9 mouse cellular contexts compared by ENCODE assay signal in the genomic region with DNA sequence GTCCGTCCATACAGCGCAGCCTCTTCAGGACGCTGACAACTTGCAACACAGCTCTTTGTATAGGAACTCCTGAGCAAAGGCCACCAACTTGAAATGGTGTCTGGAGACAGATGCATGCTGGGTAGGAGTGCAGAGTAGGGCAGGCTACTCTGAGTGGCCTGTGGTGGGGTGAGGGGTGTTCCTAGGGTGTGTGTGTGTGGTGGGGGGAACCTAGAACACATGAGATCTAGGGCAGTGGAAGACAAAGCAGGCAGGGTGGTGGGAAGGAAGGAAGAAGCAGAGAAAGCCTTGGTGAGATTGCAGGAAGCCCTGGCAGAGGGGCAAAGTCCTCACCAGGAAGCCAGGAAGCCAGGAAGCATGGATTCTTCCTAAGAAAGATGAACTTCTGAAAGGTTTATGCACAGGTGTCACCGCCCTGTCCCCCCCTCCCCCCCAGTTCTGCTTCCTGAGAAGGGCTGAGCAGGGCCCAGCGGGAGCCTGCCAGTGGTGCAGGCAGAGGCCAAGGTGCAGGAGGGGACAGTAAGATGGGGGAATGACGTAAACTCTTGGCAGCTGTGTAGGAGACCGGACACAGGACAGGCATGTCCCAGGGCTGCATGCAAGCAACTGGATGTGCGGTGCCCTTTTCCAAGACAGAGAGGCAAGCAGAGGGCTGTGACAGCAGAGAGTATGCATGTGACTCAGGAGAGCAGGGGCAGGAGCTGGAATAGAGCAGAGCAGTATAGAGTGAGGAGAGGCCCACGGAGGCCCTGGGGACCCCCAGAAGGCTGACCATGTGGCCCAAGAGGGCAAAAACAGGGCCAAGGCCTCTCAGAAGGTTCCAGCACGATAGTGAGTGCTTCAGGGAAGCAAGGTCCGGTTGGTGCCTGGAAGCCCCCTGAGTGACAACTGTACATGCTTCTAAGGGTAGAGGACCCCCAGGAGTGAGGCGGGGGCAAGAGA. TPM values are rescaled to one million over a fixed set of nuclear protein-coding genes. Genes with fewer than 3 reads are reported as not detected.
DNase-seq lines count a peak whose midpoint lies in the region; ATAC-seq and TF ChIP-seq lines count a peak whose summit lies in the region.
"Had no signal": no experiment of that assay in that cellular context is flagged by ENCODE, and none has a peak within 500 bp of the region (broad histone marks: within the 10 kb centered on the region; RNA-seq: fewer than 3 reads in every experiment).

No protein-coding gene starts in this region.

- in situ Hi-C loops in Patski (cut with MboI; ENCODE audit: low pct_unique_long_range_greater_than_20kb) = no loop called here

- H3K36me3 ChIP-seq in forebrain, embryonic 13.5 days (ENCODE audit: poor library complexity, severe bottlenecking) = peaks cover 42% of the 10 kb centered on the region
- peaks cover 6% of the 10 kb centered on the region; the same call in 1 of the 2 replicates for H3K36me3 ChIP-seq in hindbrain, embryonic 11.5 days (ENCODE audit: control insufficient read depth, insufficient read depth, low read length)
- H3K36me3 ChIP-seq in limb, embryonic 14.5 days (ENCODE audit: control insufficient read depth, insufficient read depth, low read length) = no peaks in the 10 kb centered on the region
- H3K36me3 ChIP-seq in midbrain, embryonic 16.5 days (ENCODE audit: control insufficient read depth, insufficient read depth, low read length) = no peaks in the 10 kb centered on the region

- DNase-seq in Patski (ENCODE audit: low read depth, low spot score) = no peak
- peak; percentile 11 for DNase-seq in hindbrain, embryonic 11.5 days (ENCODE audit: low spot score)
- peak; percentile 55 for DNase-seq in limb, embryonic 14.5 days (ENCODE audit: low spot score)
- DNase-seq in spleen, postnatal 36 days (ENCODE audit: low spot score in 2 of 2) = no peak
- no peak for DNase-seq in thymus, postnatal 25 days
- no peak for DNase-seq in left cerebral cortex, postnatal 4 days

- POLR2A ChIA-PET in Patski (lab: Charles Lee) = interaction anchor here (0.6 to 9.4 kb wide), 4 partner anchors 10 to 46 kb away, joined by 3 to 96 read pairs (median 3); partner anchors contain the start of gene Nes

- no peaks in the 10 kb centered on the region for H3K27me3 ChIP-seq in Patski
- no peaks in the 10 kb centered on the region for H3K27me3 ChIP-seq in forebrain, embryonic 13.5 days
- no peaks in the 10 kb centered on the region for H3K27me3 ChIP-seq in hindbrain, embryonic 11.5 days (ENCODE audit: control insufficient read depth, insufficient read depth, low read length)
- H3K27me3 ChIP-seq in limb, embryonic 14.5 days (ENCODE audit: control insufficient read depth, insufficient read depth, low read length) = no peaks in the 10 kb centered on the region
- H3K27me3 ChIP-seq in midbrain, embryonic 16.5 days (ENCODE audit: control insufficient read depth, insufficient read depth, low read depth, low read length) = no peaks in the 10 kb centered on the region

- no peak for TF ChIP-seq POLR2A in limb, embryonic 14.5 days (IDR thresholded peaks at IDR 0.05; ENCODE audit: borderline replicate concordance, extremely low read depth, insufficient read depth, insufficient read length)

- H3K4me1 ChIP-seq in forebrain, embryonic 13.5 days = peaks cover 76% of the 10 kb centered on the region
- peaks cover 35% of the 10 kb centered on the region for H3K4me1 ChIP-seq in hindbrain, embryonic 11.5 days (replicated peaks; ENCODE audit: control insufficient read depth, insufficient read depth, low read length)
- peaks cover 36% of the 10 kb centered on the region for H3K4me1 ChIP-seq in limb, embryonic 14.5 days (ENCODE audit: control insufficient read depth, insufficient read depth, low read length)
- H3K4me1 ChIP-seq in midbrain, embryonic 16.5 days (ENCODE audit: control insufficient read depth, insufficient read depth, low read length) = peaks cover 15% of the 10 kb centered on the region

- no peaks in the 10 kb centered on the region for H3K9me3 ChIP-seq in forebrain, embryonic 13.5 days (replicated peaks)
- H3K9me3 ChIP-seq in hindbrain, embryonic 11.5 days (ENCODE audit: control insufficient read depth, low read length) = no peaks in the 10 kb centered on the region
- H3K9me3 ChIP-seq in limb, embryonic 14.5 days (ENCODE audit: control insufficient read depth, low read length) = no peaks in the 10 kb centered on the region
- no peaks in the 10 kb centered on the region for H3K9me3 ChIP-seq in midbrain, embryonic 16.5 days (replicated peaks; ENCODE audit: control insufficient read depth, low read length, poor library complexity, severe bottlenecking)
- H3K9me3 ChIP-seq: megakaryocyte, embryonic 14.5 days had no signal

- no peak for TF ChIP-seq CTCF in Patski (IDR thresholded peaks at IDR 0.05)

- peak overlapping the region; percentile 78 for H3K27ac ChIP-seq in forebrain, embryonic 13.5 days
- H3K27ac ChIP-seq in hindbrain, embryonic 11.5 days (ENCODE audit: low read depth, low read length) = peak overlapping the region; percentile 83
- peak overlapping the region; percentile 63; the same call in 1 of the 2 replicates for H3K27ac ChIP-seq in limb, embryonic 14.5 days (replicated peaks; ENCODE audit: low read depth, low read length)
- H3K27ac ChIP-seq in midbrain, embryonic 16.5 days (ENCODE audit: low read length) = peak overlapping the region; percentile 51

- WGBS in forebrain, embryonic 13.5 days = 32% methylated on average over 12 of the region's 12 CpGs
- WGBS in hindbrain, embryonic 11.5 days = 32% methylated on average over 12 of the region's 12 CpGs
- 39% methylated on average over 12 of the region's 12 CpGs for WGBS in limb, embryonic 14.5 days
- WGBS in midbrain, embryonic 16.5 days = 37% methylated on average over 12 of the region's 12 CpGs

- H3K4me3 ChIP-seq in forebrain, embryonic 13.5 days = no peak overlapping the region
- no peak overlapping the region for H3K4me3 ChIP-seq in hindbrain, embryonic 11.5 days (ENCODE audit: low read depth, low read length)
- H3K4me3 ChIP-seq in limb, embryonic 14.5 days (replicated peaks; ENCODE audit: low read length) = no peak overlapping the region
- no peak overlapping the region for H3K4me3 ChIP-seq in midbrain, embryonic 16.5 days (ENCODE audit: low read depth, low read length)
- H3K4me3 ChIP-seq: megakaryocyte, embryonic 14.5 days had no signal

- peak overlapping the region; percentile 52 for H3K9ac ChIP-seq in forebrain, embryonic 13.5 days
- H3K9ac ChIP-seq in hindbrain, embryonic 11.5 days (ENCODE audit: low read depth, low read length) = peak overlapping the region; percentile 44; the same call in 1 of the 2 replicates
- peak overlapping the region; percentile 40; the same call in 1 of the 2 replicates for H3K9ac ChIP-seq in limb, embryonic 14.5 days (ENCODE audit: low read depth, low read length, severe bottlenecking)
- H3K9ac ChIP-seq in midbrain, embryonic 16.5 days (ENCODE audit: low read depth, low read length) = peak overlapping the region; percentile 42

- CTCF ChIA-PET in Patski (lab: Charles Lee) = interaction anchor here (18.5 kb wide), 1 partner anchor 16 kb away, joined by 437 read pairs; the partner anchor contains the start of gene Nes

- intact Hi-C loops in left cerebral cortex, postnatal 4 days (cut with DNase I) = no loop called here

- peak; percentile 2 for ATAC-seq in Patski
- no peak for ATAC-seq in forebrain, embryonic 13.5 days
- no peak; the same call in 1 of the 2 replicates for ATAC-seq in hindbrain, embryonic 11.5 days (ENCODE audit: low FRiP score)
- no peak for ATAC-seq in limb, embryonic 14.5 days (ENCODE audit: low FRiP score, low read depth)
- no peak for ATAC-seq in midbrain, embryonic 16.5 days

- H3K4me2 ChIP-seq in forebrain, embryonic 13.5 days = peak overlapping the region; percentile 49
- H3K4me2 ChIP-seq in hindbrain, embryonic 11.5 days (replicated peaks; ENCODE audit: low read depth, low read length) = peak overlapping the region; percentile 28
- peak overlapping the region; percentile 11; the same call in 1 of the 2 replicates for H3K4me2 ChIP-seq in limb, embryonic 14.5 days (replicated peaks; ENCODE audit: low read depth, low read length, severe bottlenecking)
- H3K4me2 ChIP-seq in midbrain, embryonic 16.5 days (ENCODE audit: low read length) = no peak overlapping the region

RNA-seq across cellular contexts. Expression of gene Nes, which starts 11.3 kb away (rescaled TPM):
- 45.0 TPM for polyA plus RNA-seq in Patski (2021)
- polyA plus RNA-seq in forebrain, embryonic 13.5 days (2015; fragmentation: Nextera tagmentation; extraction: Ambion mirVana) = 76.3 and 79.9 TPM in 2 replicates
- 71.6 and 87.9 TPM in 2 replicates for polyA plus RNA-seq in hindbrain, embryonic 11.5 days (2014; fragmentation: Nextera tagmentation; extraction: Ambion mirVana)
- polyA plus RNA-seq in limb, embryonic 14.5 days (2012; rRNA removed) = 28.4 and 36.0 TPM in 2 replicates
- 24.5 and 28.7 TPM in 2 replicates for polyA plus RNA-seq in limb, embryonic 14.5 days (2014; fragmentation: Nextera tagmentation; extraction: Ambion mirVana)
- 14.1 and 21.8 TPM in 2 replicates for polyA plus RNA-seq in midbrain, embryonic 16.5 days (2015; fragmentation: Nextera tagmentation; extraction: Ambion mirVana)
- total RNA-seq in left cerebral cortex, postnatal 4 days (2021) = 10 to 100 TPM; 25.8 to 25.9 TPM

RNA-seq across cellular contexts. Expression of gene Bcan, which starts 17.9 kb away (rescaled TPM):
- polyA plus RNA-seq in Patski (2021) = 0.28 TPM
- 9.5 and 9.6 TPM in 2 replicates for polyA plus RNA-seq in forebrain, embryonic 13.5 days (2015; fragmentation: Nextera tagmentation; extraction: Ambion mirVana)
- 0.21 and 0.82 TPM in 2 replicates for polyA plus RNA-seq in hindbrain, embryonic 11.5 days (2014; fragmentation: Nextera tagmentation; extraction: Ambion mirVana)
- 1.6 and 1.8 TPM in 2 replicates for polyA plus RNA-seq in limb, embryonic 14.5 days (2012; rRNA removed)
- 0.39 and 0.41 TPM in 2 replicates for polyA plus RNA-seq in limb, embryonic 14.5 days (2014; fragmentation: Nextera tagmentation; extraction: Ambion mirVana)
- polyA plus RNA-seq in midbrain, embryonic 16.5 days (2015; fragmentation: Nextera tagmentation; extraction: Ambion mirVana) = 51.5 and 96.9 TPM in 2 replicates
- 100 to 1,000 TPM; 183 to 192 TPM for total RNA-seq in left cerebral cortex, postnatal 4 days (2021)

RNA-seq across cellular contexts. Expression of gene Crabp2, which starts 33.7 kb away (rescaled TPM):
- polyA plus RNA-seq in Patski (2021) = 0.59 TPM
- 67.1 and 89.5 TPM in 2 replicates for polyA plus RNA-seq in forebrain, embryonic 13.5 days (2015; fragmentation: Nextera tagmentation; extraction: Ambion mirVana)
- polyA plus RNA-seq in hindbrain, embryonic 11.5 days (2014; fragmentation: Nextera tagmentation; extraction: Ambion mirVana) = 738 and 794 TPM in 2 replicates
- polyA plus RNA-seq in limb, embryonic 14.5 days (2012; rRNA removed) = 176 and 192 TPM in 2 replicates
- polyA plus RNA-seq in limb, embryonic 14.5 days (2014; fragmentation: Nextera tagmentation; extraction: Ambion mirVana) = 267 and 331 TPM in 2 replicates
- 42.5 and 44.4 TPM in 2 replicates for polyA plus RNA-seq in midbrain, embryonic 16.5 days (2015; fragmentation: Nextera tagmentation; extraction: Ambion mirVana)
- total RNA-seq in left cerebral cortex, postnatal 4 days (2021) = 1 to 10 TPM; 6.9 to 8.2 TPM

RNA-seq across cellular contexts. Expression of gene Hapln2, which starts 45.2 kb away (rescaled TPM):
- polyA plus RNA-seq in Patski (2021) = 0.32 TPM
- polyA plus RNA-seq in forebrain, embryonic 13.5 days (2015; fragmentation: Nextera tagmentation; extraction: Ambion mirVana) = 0.11 and 0.36 TPM in 2 replicates
- polyA plus RNA-seq in hindbrain, embryonic 11.5 days (2014; fragmentation: Nextera tagmentation; extraction: Ambion mirVana) = not detected in 2 replicates
- polyA plus RNA-seq in limb, embryonic 14.5 days (2012; rRNA removed) = 0.29 and 0.63 TPM in 2 replicates
- polyA plus RNA-seq in limb, embryonic 14.5 days (2014; fragmentation: Nextera tagmentation; extraction: Ambion mirVana) = 0.15 and 0.22 TPM in 2 replicates
- 0.37 and 0.74 TPM in 2 replicates for polyA plus RNA-seq in midbrain, embryonic 16.5 days (2015; fragmentation: Nextera tagmentation; extraction: Ambion mirVana)
- total RNA-seq in left cerebral cortex, postnatal 4 days (2021) = under 1 TPM; 0.40 to 0.46 TPM

RNA-seq across cellular contexts. Expression of gene Rrnad1, which starts 51.6 kb away (rescaled TPM):
- 24.6 TPM for polyA plus RNA-seq in Patski (2021)
- 20.7 and 22.7 TPM in 2 replicates for polyA plus RNA-seq in forebrain, embryonic 13.5 days (2015; fragmentation: Nextera tagmentation; extraction: Ambion mirVana)
- 13.7 and 17.9 TPM in 2 replicates for polyA plus RNA-seq in hindbrain, embryonic 11.5 days (2014; fragmentation: Nextera tagmentation; extraction: Ambion mirVana)
- 53.6 and 61.8 TPM in 2 replicates for polyA plus RNA-seq in limb, embryonic 14.5 days (2012; rRNA removed)
- 15.6 and 18.7 TPM in 2 replicates for polyA plus RNA-seq in limb, embryonic 14.5 days (2014; fragmentation: Nextera tagmentation; extraction: Ambion mirVana)
- 20.5 and 23.2 TPM in 2 replicates for polyA plus RNA-seq in midbrain, embryonic 16.5 days (2015; fragmentation: Nextera tagmentation; extraction: Ambion mirVana)
- 10 to 100 TPM; 17.1 to 17.8 TPM for total RNA-seq in left cerebral cortex, postnatal 4 days (2021)

Comparison
In these comparisons a context has a peak if more than half of its experiments do, and no peak if none do; other contexts are left out.
1. DNase-seq: peak in hindbrain, embryonic 11.5 days (single experiment) and limb, embryonic 14.5 days (single experiment); none in Patski (single experiment), spleen, postnatal 36 days (0 of 2), thymus, postnatal 25 days (single experiment) and left cerebral cortex, postnatal 4 days (single experiment).
2. RNA of gene Crabp2, which starts 33.7 kb away (polyA plus RNA-seq): 738 to 794 TPM in hindbrain, embryonic 11.5 days, 176 to 331 TPM in limb, embryonic 14.5 days, 67.1 to 89.5 TPM in forebrain, embryonic 13.5 days and 42.5 to 44.4 TPM in midbrain, embryonic 16.5 days; 0.59 TPM in Patski (single experiment); every median in the first group is over 10 times any median in the second.
3. Peak in every context shown above with its lines, with median percentiles within 50 percentile points of each other: H3K27ac ChIP-seq and H3K9ac ChIP-seq.